8 mouse cellular contexts compared by ENCODE assay signal in the genomic region with DNA sequence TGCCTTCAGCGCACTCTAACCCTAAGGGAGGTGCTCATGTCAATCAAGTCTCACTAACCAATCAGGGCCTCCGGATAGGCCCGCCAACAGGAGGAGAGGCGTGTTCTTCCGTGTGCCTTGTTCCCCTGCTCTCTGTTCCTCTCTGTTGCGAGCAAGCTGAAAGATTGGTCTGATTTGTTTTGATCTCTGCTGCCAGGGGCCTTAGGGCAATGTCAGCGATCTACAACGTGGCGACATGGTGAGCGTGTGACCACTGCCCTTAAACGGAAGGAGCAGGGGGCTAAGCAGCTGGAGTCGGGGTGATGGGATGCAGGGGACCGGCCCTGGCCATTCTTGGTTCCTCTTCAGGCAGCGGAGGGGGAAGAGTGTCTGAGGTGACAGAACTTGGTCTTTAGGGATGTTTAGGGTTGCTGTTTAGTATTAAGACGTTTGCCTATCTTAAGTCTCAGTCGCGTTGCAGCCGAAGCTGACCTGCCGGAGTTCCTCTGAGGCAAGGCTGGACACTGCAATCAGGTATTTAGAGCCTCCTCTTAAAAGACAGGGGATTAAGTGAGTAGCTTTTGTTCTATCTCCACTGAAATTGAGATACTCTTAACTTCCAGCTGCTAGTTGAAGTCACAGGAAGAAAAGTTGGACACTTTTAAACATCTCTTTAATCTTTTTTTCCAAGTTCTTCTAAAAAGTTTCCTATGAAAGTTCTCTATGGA.
DNase-seq lines count a peak whose midpoint lies in the region; ATAC-seq lines count a peak whose summit lies in the region.
"Not testable (repeated sequence)": the region's sequence is repeated elsewhere in the genome, so short reads cannot be mapped to it uniquely, and the experiment has no call there.

No protein-coding gene starts in this region.

- peak overlapping the region; percentile 52 for H3K4me3 ChIP-seq in forebrain, embryonic 16.5 days (replicated peaks; ENCODE audit: low read length)
- H3K4me3 ChIP-seq in neural tube, embryonic 11.5 days (ENCODE audit: low read depth, low read length): peak overlapping the region; percentile 44
- H3K4me3 ChIP-seq in stomach, embryonic 14.5 days (ENCODE audit: low read depth, low read length): peak overlapping the region; percentile 53

- intact Hi-C loops in heart, postnatal 36 days (cut with DNase I): not testable (repeated sequence)

- H3K9ac ChIP-seq in forebrain, embryonic 16.5 days (replicated peaks; ENCODE audit: low read depth, low read length): peak overlapping the region; percentile 65
- peak overlapping the region; percentile 50 for H3K9ac ChIP-seq in neural tube, embryonic 11.5 days (ENCODE audit: low read length)
- H3K9ac ChIP-seq in stomach, embryonic 14.5 days (replicated peaks; ENCODE audit: low read depth, low read length): peak overlapping the region; percentile 36

- peak overlapping the region; percentile 51 for H3K4me2 ChIP-seq in forebrain, embryonic 16.5 days (ENCODE audit: low read length)
- H3K4me2 ChIP-seq in neural tube, embryonic 11.5 days (ENCODE audit: low read depth): peak overlapping the region; percentile 39
- H3K4me2 ChIP-seq in stomach, embryonic 14.5 days (replicated peaks; ENCODE audit: low read depth, low read length): peak overlapping the region; percentile 42

- WGBS in forebrain, embryonic 16.5 days: 1% methylated on average over 19 of the region's 19 CpGs
- 1% methylated on average over 19 of the region's 19 CpGs for WGBS in neural tube, embryonic 11.5 days
- WGBS in stomach, embryonic 14.5 days: 2% methylated on average over 19 of the region's 19 CpGs

- not testable (repeated sequence) for H3K27ac ChIP-seq in forebrain, embryonic 16.5 days (ENCODE audit: low read length); neural tube, embryonic 11.5 days (ENCODE audit: low read depth, low read length); stomach, embryonic 14.5 days (ENCODE audit: low read length)

- not testable (repeated sequence) for H3K36me3 ChIP-seq in forebrain, embryonic 16.5 days (ENCODE audit: control insufficient read depth, insufficient read depth); neural tube, embryonic 11.5 days (ENCODE audit: control insufficient read depth, insufficient read depth, low read length); stomach, embryonic 14.5 days (ENCODE audit: control insufficient read depth, insufficient read depth, low read length)

- DNase-seq in CD8-positive naive resting alpha-beta T cell, adult 2 months (ENCODE audit: low read depth in 2 of 2, low spot score in 2 of 2): peak; percentile 1 to 5
- DNase-seq in cerebellum, adult 8-10 months: peak; percentile 1
- peak; percentile 38 to 42 for DNase-seq in heart, postnatal 36 days
- DNase-seq in kidney, postnatal 4 days: peak; percentile 38 to 62
- peak; percentile 50 to 52 for DNase-seq in lung, adult 18-20 months
- peak; percentile 71 for DNase-seq in neural tube, embryonic 11.5 days (ENCODE audit: low spot score)

- not testable (repeated sequence) for H3K9me3 ChIP-seq in forebrain, embryonic 16.5 days (ENCODE audit: control insufficient read depth, low read length); neural tube, embryonic 11.5 days (ENCODE audit: control insufficient read depth, low read length); stomach, embryonic 14.5 days (ENCODE audit: control insufficient read depth, low read depth, low read length)

- not testable (repeated sequence) for H3K27me3 ChIP-seq in forebrain, embryonic 16.5 days (replicated peaks; ENCODE audit: control insufficient read depth, insufficient read depth, low read length); neural tube, embryonic 11.5 days (ENCODE audit: control insufficient read depth, insufficient read depth, low read length); stomach, embryonic 14.5 days (ENCODE audit: control insufficient read depth, insufficient read depth, low read length)

- peak; percentile 57 for ATAC-seq in forebrain, embryonic 16.5 days
- ATAC-seq in neural tube, embryonic 11.5 days (ENCODE audit: insufficient read depth, low FRiP score, low TSS enrichment): not testable (repeated sequence)
- ATAC-seq in stomach, embryonic 14.5 days (ENCODE audit: insufficient number of reproducible peaks, insufficient read depth, low FRiP score, low read depth): peak; percentile 75; the same call in 1 of the 2 replicates

- H3K4me1 ChIP-seq in forebrain, embryonic 16.5 days (replicated peaks; ENCODE audit: control insufficient read depth, insufficient read depth, low read length); neural tube, embryonic 11.5 days (ENCODE audit: control insufficient read depth, insufficient read depth, low read length); stomach, embryonic 14.5 days (ENCODE audit: control insufficient read depth, insufficient read depth, low read length): not testable (repeated sequence)

Comparison
In these comparisons a context has a peak if more than half of its experiments do, and no peak if none do; other contexts are left out.
1. DNase-seq: peak in every context shown above with its lines; median percentile 71 in neural tube, embryonic 11.5 days; 51 in lung, adult 18-20 months; 50 in kidney, postnatal 4 days; 40 in heart, postnatal 36 days; 3 in CD8-positive naive resting alpha-beta T cell, adult 2 months; 1 in cerebellum, adult 8-10 months.